Mouse (Mus musculus): ENCODE data around the gene Nfix.

Gene Nfix

DNA sequence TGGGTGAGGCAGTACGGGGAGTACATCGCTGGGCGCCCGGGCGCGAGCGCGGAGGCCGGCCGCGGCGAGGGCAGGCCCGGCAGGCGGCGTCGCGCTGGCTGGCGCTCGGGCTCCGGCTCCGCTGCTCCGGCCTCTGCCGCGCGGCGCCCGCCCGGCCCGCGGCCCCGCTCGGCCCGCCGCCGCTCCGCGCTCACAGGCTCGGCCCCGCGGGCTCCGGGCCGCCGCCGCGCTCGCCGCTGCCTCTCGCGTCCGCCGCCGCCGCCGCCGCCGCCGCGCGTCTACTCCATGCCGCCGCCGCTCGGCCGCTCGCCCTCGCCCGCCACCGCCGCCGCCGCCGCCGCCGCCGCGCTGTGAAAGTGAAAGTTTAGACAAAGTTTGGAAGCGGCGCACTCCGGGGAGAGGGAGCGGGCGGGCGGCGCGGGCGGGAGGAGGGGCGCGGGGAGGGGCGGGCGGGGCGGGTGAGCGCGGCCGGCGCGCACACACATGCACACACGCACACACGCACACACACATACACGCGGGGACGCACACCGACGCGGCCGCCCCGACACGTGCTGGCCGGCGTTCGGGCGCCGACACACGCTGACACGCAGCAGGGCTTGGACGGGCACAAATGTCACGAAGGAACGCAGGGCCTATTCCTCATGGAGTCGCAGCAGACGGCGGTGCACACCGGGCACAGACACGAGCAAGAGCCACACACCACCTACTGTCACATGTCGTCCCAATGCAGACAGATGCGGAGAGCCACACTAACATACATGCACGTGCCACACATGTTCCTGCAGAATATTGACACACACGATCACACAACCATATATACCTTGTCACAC, at the start of gene Nfix:
Nfix (minus strand) TSS at position 346 of the 833 bp plus-strand sequence.
- peak; percentile 82 to 85 for DNase-seq

DNA sequence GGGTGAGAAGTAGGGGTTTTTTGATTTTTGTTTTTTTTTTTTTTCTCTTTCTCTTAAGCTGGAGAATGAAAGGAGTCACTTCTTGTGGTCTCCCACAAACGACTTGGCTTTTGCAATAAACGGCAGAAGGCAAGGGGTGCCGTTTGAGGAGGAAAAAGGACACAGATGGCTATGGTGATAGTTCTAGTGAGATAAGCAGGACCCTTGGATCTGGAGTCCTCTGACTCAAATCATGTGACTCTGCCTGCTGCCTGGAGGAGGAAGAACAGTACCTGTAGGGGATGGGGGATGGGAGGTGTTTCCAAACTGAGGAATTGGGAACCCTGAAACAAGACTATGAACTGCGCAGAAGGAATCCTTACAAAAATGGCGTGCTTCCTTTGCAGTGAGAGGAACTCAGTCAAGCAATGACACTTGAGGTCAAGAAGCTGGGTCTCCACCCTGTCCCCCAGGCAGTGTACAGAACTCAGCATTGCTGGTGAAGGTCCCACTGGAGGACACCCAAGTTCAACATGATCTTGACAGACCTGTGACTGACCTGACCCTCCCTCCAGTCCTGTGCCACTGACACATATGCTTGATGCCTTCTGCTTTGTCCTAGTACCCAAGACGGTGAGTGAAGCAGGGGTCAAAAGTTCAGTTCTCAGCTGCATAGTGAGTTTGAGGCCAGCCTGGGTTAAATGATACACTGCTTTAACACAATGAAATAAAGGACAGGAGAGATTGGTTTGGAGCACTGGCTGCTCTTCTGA, 47.7 kb upstream of the Nfix start:
- no peak for DNase-seq

DNA sequence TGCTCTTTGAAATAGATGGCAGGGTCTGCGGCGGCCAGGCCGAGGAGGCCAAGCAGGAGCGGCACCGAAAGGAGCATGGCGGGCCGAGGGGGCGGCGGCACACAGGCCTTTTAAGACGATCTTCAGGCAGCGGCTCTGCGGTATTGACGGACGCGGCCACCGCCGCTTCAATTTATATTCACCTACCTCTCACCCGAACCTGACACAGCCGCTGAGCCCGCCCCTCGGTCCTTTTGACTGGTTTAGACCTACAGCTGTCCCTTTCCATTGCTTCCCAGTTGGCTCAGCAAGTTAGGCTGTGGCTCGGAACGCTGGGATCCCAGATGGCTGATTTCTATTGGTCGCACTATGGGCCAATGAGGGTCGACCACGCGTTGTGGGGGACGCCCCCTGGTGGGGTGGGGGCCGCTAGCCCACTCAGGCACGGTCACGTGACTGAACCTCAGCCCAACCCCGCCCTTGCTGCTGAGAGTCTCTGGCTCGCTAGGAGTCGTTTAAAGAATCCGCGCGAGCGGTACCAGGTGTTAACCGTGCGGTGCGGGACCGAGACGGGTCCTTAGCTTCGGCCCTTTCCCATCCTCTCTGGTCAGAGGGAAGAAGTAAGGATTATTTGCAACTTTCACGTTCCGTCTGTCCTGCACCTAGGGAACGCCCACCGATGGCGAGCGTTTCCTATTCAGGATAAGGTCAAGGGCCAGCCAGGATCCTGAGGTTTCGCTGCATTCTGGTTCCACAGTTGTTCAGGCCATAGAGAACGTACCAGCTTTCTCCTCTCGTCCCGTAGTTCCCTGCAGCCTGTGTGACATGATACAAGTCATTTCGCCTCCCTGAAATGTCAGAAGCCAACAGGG, 46.8 kb upstream of the Nfix start, which contains the start of gene Calr:
Calr (minus strand) TSS at position 213 of the 851 bp plus-strand sequence.
- DNase-seq: peak; percentile 99 to 100

DNA sequence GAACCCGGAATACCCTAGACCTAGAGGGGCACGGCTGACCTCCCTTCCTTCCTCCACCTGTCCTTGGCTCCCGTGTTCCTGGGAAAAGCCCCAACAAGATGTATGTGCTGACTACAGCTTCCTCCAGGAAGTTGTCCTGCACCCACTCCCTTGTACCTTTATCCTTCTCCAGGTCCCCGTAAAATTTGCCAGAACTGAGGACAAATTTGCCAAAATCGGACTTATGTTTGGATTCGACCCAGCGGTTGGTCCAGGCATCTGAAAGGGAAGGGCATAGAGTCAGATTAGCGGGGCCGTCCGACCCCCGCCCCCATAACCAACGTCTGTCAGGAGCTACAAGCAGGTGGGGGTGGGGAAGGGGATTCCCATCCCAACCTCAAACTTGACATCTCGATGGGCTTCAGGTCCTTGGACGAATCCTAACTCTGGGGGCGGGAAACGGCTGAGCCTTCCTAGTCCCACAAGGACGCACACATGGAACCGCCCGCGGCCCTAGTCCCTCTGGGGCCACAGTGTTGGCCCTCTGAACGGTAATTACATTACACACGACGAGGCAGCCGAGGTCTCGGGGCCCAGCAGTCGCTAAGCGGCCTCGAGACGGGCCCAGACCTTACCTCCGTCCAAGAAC, 46.1 kb upstream of the Nfix start:
- no peak for DNase-seq

DNA sequence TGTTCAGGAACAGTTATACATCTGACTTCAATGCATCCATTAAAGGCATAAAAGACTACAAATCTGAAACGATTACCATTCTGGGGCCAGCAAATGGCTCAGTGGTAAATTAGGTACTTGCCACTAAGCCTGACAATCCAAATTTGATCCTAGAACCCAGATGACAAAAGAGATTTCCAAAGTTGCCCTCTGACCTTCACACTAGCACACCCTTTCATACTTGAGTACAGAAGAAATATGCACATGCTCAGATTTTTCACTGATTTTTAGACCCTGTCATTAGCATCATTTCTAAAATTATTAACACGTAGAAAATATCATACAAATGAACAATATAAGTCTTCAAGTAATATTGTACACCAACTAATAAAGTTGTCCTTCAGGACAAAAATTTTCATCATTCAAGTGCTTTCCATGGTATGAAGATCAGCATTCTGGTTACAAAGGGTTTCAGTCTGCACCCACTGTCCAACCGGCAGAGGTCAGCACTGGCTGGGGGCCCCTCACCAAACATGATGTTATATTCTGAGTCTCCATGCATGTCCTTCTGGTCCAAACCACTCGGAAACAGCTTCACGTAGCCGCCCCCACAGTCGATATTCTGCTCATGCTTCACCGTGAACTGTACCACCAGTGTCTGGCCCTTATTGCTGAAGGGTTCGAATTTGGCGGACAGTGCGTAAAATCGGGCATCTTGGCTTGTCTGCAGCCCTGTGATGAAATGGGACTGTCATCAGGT, 45.4 kb upstream of the Nfix start:
- peak; percentile 62 to 69 for DNase-seq

DNA sequence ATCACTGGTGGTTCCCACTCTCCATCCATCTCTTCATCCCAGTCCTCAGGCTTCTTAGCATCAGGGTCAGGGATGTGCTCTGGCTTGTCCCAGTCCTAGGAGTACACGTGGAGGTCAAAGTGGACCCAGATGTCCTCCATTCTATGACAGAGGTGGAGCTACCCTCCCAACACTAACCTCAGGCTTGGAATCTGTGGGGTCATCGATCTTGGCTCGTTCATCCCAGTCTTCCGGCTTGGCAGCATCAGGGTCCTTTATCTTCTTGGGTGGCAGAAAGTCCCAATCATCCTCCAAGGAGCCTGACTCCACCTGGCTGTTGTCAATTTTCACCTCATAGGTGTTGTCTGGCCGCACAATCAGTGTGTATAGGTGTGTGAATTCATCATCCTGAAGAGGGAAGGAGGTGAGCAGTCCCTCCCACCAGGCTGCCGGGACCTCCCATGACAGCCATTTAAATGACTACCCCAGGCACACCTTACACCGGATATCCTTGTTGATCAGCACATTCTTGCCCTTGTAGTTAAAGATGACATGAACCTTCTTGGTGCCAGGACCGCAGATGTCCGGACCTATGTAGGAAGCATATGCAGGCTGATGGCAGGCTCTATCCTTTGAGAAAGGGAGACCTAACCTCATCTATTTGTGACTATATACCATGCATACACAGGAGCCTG, 44.4 kb upstream of the Nfix start:
- DNase-seq: no peak

DNA sequence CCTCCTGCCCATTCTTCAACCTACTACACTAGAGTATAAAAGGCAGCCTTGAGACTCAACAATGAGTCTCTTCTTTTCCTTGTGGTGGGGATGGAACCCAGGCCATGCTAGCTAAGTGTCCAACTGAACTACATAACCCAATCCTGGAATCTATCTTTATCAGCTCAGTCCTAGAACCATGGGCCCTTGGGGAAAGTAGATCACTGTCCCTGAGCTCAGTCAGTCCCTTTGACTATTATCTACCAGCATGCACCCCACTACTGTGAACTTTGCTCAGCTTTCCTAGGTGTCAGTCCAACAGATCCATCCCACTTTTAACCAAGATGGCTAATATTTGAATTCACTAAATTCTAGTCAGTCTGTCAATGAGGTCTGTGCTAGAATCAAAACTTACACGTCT, 41.4 kb upstream of the Nfix start:
- no peak for DNase-seq

DNA sequence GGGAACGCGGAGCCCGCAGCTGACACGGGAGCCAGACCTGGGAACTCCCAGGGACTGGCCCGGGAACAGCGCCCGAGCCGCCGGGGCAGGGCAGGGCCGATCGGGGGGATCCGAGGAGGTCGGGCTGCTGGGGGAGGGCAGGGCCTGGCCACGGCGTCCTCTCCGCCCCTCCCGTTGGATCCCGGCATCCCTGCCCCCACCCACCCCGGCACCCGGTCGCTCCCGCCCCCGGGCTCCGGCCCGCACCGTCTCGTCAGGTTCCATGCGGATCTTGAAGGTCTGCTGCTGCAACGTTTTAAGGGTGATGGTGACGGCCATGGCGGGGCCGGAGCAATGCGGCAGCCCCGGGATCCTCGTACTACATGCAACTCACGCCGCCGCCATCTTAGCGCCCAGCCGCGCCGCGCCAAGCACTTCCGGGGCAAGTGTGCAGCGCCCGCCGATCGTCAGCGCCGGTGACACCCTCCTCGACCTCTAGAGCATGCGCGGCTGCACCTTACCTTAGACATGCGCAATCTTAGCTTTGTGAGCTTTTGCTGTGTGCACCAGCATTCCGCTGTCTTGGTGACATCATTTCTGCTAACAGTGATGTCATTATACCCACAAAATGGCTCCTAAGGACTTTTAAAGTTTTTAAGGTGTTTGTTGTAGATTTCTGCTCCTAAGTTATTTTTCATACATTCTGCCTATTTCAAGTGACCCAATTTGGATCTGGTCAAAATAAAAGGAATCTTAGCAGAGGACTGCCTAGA, 40.3 kb upstream of the Nfix start, which contains the start of gene Rad23a:
Rad23a (minus strand) TSS at position 418 of the 752 bp plus-strand sequence.
- DNase-seq: peak; percentile 92 to 95

DNA sequence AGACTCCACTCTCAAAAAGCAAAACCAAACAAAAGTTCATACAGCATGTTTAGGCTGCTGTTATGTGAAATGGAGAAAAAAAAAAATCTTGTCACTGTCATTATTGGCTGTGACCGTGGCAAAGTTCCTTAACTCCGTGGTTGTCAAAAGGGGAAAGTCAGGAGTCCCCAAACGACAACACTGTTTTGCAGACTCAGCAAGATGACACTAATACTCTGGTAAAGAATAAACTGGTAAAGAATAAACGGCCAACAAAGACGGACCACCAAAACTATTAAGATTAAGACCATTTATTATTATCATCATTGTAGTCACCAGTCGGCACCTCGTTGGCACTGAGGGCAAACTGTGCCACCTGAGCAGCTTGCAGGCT, 39.7 kb upstream of the Nfix start:
- no peak for DNase-seq

DNA sequence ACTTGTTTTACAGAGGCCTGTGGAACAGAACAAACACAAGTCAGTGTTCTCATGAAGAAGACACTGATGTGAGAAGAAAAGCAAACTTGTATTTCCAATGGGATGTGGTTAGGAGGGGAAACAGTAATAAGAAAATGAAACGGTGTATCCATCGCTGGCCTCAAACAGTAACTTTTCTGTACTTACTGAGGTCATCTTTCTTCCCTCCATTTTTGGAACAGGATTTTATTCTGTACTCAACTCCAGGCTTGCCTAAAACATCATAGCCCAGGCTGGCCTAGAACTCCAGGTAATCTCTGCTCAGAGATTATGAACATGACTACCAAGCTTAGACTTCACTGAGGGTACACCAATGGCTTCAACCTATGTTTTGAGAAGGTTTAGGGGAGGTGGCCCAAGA, 39.3 kb upstream of the Nfix start:
- no peak for DNase-seq

DNA sequence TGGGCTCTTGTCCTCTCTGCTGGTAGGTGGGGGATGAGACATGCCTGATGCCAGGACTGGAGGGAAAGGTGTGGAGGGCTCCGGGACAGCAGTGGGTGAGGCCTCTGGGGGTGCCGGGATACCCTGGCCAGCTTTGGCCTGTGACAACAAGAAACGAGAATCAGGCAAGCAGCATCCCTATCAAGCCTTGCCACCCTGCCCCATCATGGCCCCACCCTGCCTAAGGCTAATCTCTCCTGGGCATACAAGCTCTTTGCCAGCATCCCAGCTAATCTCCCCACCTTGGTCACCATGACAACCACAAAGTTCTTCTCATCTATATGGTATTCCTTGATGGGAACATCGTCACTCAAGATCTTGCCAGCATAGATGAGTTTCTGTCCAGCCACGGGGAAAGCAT, 38.4 kb upstream of the Nfix start:
- no peak for DNase-seq

DNA sequence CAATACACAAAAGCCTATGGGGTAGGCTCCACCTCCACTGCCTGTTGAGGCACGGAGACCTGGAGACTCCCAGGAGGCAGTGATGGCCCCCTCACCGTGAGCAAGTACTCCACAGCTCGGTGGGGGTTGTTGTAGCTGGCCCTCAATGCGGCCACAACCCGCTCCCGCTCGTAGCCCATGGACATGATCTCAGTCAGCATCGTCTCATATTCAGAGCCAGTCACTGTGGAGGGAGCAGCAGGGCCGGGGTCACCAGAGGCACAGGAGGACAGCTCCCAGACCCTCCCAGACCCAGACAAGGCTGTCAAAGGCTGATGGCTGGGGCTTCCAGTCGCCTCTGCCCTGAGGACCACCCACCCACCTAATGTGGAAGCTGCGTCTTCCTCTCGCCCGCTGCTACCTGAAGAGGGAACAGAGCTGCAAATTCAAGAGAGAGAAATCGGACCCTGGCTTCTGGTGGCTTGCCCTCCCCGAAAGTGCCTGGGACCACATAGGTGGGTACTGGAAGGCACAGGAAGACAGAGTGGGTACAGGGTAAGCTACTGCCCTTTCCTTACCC, 37.8 kb upstream of the Nfix start:
- DNase-seq: no peak

DNA sequence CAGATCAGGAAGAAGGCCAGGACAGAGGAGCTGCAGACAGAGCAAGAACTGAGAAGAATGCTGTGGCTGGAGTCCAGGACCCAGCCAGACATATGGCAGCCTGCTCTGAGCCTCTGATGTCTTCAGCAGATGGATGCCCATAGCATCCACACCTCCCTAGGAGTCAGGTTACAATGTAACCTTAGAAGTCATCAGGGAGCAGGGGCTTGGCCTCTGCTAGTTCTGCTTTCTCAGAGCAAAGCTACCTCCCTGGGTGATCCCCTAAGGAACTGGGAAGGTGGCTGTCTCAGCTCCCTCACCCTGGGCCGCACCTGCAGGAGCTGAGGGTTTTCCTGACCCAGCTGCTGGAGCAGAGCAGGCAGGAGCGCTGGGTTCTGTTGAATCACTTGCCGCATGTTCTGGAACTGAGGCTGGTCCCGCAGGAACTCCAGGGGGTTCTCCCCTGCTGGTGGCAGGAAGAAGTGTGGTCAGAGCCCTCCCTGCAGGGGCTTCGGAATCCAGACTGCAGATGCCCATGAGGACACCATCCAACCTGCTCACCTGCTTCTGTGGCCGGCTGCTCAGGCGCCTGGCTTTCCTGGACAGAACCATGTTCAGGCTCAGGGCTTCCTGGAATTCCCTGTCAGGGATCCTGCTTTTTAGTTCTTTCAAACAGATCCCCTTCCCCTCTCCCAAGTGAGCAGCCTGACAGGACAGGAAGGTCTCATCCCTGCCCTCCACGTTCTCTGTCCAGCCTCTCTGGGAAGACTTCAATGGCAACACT, 37.2 kb upstream of the Nfix start:
- no peak for DNase-seq

DNA sequence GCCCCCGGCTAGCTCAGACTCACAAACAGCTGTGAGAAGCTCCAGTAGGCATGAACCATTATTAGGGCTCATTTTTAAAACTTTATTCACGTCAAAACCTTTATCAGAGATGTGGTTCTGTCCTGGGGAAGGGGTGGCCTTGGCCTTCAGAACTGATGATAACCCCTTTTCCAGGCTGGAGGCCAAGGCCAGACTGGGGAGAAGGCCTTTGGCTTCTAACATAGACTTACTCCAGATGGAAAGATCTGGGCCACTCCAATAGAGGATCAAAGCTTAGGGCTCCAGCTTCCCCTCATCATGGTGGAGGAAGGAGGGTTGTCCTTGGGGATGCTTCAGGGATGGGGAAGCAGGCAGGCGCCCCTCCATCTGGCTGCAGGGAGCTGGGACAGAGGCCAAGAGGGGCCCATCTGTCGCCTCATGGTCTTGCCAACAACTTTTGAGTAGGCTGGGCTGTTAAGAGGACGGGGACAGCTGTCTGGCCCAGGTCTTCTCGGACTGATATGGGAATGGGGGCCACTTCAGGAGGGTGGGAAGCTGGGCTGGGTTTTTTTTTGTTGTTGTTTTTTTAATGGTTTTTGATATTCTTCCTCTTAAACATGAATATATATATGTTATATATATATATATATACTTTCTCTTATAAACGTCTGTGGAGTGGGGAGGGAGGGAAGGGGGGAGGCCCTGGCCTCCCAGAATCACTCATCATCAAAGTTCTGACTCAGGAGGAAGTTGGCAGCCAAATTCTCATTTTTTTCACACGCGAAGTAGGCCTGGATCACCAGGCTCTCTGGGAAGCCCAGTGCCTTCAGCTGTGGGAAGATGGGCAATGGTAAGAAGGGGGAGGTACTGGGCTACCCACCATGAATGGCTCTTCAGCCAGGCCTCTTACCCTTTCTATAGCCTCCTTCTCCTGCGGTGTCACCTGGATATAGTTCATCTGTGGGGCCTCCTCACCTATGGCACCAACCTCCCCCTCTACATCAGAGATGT, 35.0 kb upstream of the Nfix start:
- peak in 1 of 2 experiments; percentile 76 for DNase-seq

DNA sequence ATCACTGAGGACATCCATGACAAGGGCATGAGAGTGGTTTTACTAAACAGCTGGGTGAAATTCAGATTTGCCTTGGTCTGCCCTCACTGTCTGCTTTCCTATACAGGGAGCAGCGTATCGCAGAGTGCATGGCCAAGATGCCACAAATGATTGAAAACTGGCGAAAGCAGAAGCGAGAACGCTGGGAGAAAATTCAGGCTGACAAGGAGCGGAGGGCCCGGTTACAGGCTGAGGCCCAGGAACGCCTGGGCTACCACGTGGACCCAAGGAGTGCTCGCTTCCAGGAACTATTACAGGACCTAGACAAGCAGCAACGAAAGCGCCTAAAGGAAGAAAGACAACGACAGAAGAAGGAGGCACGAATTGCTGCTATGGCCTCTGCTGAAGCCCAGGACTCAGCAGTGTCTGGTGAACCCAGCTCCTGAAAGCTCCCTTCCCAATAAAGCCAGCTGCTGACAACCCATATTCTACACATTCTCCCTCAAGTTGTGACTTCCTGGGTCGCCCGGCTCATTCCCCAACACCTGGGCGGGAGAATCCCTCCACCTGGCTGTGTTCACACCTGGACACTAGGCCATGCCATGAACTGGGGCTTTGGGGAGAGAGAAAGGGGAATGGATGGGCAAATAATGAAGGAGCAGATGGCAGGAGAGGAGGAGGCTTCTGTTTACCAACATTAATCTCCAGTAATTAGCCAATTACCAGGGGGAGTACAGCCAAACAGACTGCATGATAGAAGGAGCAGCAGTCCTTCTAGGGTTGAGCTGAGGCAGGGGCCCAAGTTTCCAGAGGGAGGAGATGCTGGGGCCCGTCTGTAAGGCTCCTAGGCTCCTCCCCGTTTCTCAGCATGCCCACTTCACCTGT, 34.1 kb upstream of the Nfix start:
- DNase-seq: no peak

DNA sequence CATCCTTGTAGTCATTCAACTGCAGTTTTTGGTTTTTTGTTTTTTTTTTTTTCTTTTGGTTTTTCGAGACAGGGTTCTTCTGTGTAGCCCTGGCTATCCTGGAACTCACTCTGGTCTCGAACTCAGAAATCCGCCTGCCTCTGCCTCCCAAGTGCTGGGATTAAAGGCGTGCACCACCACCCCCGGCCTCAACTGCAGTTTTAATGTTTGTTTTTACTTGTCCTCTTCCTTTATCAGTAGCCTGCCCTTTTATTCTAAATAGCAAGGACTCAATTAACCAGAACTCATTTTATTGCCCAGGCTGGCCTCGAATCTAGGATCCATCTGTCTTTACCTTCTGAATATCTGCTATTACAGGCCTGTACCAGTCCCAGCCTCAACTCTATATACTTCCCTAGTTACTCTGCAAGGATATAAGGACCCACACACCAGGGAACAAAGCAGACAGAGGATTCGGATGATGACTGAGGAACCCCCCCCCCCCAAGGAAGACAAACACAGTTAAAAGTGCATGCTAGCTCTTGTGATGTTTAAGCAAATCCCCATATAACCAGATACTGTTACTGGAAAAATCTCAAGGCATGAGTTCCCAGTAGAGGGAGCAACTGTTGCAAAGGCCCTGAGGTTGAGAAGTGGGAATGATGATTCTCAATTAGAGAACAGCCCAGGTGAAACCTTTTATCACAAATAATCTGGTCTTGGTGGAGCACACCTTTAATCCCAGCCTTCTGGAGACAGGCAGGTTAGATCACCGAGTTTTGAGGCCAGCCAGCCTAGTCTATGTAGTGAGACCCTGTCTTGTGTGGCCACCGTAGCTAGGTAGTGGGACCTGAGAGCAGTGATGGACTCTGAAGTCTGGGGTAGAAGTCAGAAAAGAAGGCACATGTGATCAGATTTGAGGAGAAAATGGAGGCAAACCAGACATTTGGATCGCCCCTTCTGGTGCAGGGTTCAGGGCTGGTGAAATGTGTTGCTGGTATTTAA, 32.9 kb upstream of the Nfix start:
- DNase-seq: no peak

Data from lung, postnatal 4 days (tissue).